Mouse (Mus musculus): Measurements from ENCODE around the gene Gk5.
"Not testable (repeated sequence)": the region's sequence is repeated elsewhere in the genome, so short reads cannot be mapped to it uniquely, and the experiment has no call there.

Gk5 gene

GRCm38 (mm10) chr9:96118861-96119772 is at the start of gene Gk5:
Gk5 (plus strand) TSS chr9:96119362.
- in situ Hi-C loops (cut with MseI, MboI), result no loop called here

- in situ Hi-C loops (cut with MseI, MboI), result no loop called here
Measured at GRCm38 (mm10) chr9:96078752-96079315, 40.3 kb upstream of the Gk5 start.

GRCm38 (mm10) chr9:96085293-96085692 is 33.9 kb upstream of the Gk5 start:
- in situ Hi-C loops (cut with MseI, MboI), result no loop called here

- in situ Hi-C loops (cut with MseI, MboI), result no loop called here
Measured at GRCm38 (mm10) chr9:96087671-96088070, 31.5 kb upstream of the Gk5 start.

GRCm38 (mm10) chr9:96088456-96088855 is 30.7 kb upstream of the Gk5 start:
- in situ Hi-C loops (cut with MseI, MboI), result not testable (repeated sequence)

- in situ Hi-C loops (cut with MseI, MboI), result not testable (repeated sequence)
Measured at GRCm38 (mm10) chr9:96092637-96093036, 26.5 kb upstream of the Gk5 start.

GRCm38 (mm10) chr9:96093221-96093620 is 25.9 kb upstream of the Gk5 start:
- in situ Hi-C loops (cut with MseI, MboI), result no loop called here

- in situ Hi-C loops (cut with MseI, MboI), result no loop called here
Measured at GRCm38 (mm10) chr9:96094341-96094740, 24.8 kb upstream of the Gk5 start.

GRCm38 (mm10) chr9:96095192-96095591 is 24.0 kb upstream of the Gk5 start:
- in situ Hi-C loops (cut with MseI, MboI), result no loop called here

- in situ Hi-C loops (cut with MseI, MboI), result no loop called here
Measured at GRCm38 (mm10) chr9:96102846-96103245, 16.3 kb upstream of the Gk5 start.

GRCm38 (mm10) chr9:96112879-96113361 is 6.2 kb upstream of the Gk5 start:
- in situ Hi-C loops (cut with MseI, MboI), result no loop called here

GRCm38 (mm10) chr9:96116801-96117200 is 2.4 kb upstream of the Gk5 start:
- in situ Hi-C loops (cut with MseI, MboI), result no loop called here

GRCm38 (mm10) chr9:96118216-96118615 is 946 bp upstream of the Gk5 start:
- in situ Hi-C loops (cut with MseI, MboI), result no loop called here

- in situ Hi-C loops (cut with MseI, MboI), result no loop called here
Measured at GRCm38 (mm10) chr9:96127972-96128371, 8.8 kb downstream of the Gk5 start.

GRCm38 (mm10) chr9:96132956-96133603 is 13.9 kb downstream of the Gk5 start:
- in situ Hi-C loops (cut with MseI, MboI), result no loop called here

- in situ Hi-C loops (cut with MseI, MboI), result no loop called here
Measured at GRCm38 (mm10) chr9:96134470-96134869, 15.3 kb downstream of the Gk5 start.

GRCm38 (mm10) chr9:96134916-96135315 is 15.8 kb downstream of the Gk5 start:
- in situ Hi-C loops (cut with MseI, MboI), result no loop called here

- in situ Hi-C loops (cut with MseI, MboI), result no loop called here
Measured at GRCm38 (mm10) chr9:96135461-96135860, 16.3 kb downstream of the Gk5 start.

GRCm38 (mm10) chr9:96138958-96139357 is 19.8 kb downstream of the Gk5 start:
- in situ Hi-C loops (cut with MseI, MboI), result no loop called here

- in situ Hi-C loops (cut with MseI, MboI), result no loop called here
Measured at GRCm38 (mm10) chr9:96139876-96140275, 20.7 kb downstream of the Gk5 start.

GRCm38 (mm10) chr9:96140931-96141330 is 21.8 kb downstream of the Gk5 start:
- in situ Hi-C loops (cut with MseI, MboI), result no loop called here

GRCm38 (mm10) chr9:96142499-96142898 is 23.3 kb downstream of the Gk5 start:
- in situ Hi-C loops (cut with MseI, MboI), result no loop called here
